Mouse (Mus musculus): ENCODE measurements around the gene Trdmt1.

The Trdmt1 gene

DNA sequence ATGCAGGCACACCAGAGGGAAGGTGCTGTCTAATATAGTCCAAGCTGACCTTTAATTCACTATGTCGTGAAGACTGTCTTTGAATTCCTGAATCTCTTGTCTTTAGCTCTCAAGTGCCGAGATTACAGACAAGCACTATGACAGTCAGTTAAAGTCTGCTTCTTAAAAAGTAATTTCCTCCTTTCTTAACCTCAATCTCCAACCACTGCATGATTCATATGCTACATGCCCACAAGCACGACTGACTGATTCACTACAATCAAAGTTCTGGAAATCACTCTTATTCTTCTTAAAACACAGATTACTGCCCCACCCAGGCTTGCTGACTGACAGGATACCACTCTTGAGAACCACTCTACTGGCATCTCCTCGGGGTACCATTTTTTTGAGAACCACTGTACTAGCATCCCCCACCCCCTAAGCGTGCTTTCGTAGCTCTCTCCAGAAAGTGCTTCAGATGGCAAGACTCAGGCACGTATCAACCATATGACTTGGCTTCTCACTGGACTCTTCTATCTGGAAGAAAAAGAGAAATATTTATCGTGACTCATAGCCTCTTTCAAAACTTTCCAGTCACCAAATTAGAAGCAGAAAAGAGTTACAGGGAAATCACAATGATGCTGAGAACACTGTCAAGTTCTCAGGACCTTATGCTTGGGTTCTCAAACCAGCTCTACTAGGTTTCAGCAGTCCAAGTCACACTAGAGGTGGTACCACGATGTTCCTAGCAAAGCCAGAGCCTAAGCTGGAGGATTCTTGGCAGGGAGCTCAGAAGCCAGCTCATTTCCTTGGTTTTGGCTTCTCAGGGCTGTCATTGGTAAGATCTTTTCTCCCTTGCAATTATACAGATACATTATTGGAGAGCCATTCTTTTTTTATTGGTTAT, 12.9 kb upstream of the Trdmt1 start:
- in situ Hi-C loops (cut with MboI, MseI) = loop anchor here (25.0 kb wide), 1 partner anchor 1145 kb away; the partner anchor contains the start of gene Mindy3

DNA sequence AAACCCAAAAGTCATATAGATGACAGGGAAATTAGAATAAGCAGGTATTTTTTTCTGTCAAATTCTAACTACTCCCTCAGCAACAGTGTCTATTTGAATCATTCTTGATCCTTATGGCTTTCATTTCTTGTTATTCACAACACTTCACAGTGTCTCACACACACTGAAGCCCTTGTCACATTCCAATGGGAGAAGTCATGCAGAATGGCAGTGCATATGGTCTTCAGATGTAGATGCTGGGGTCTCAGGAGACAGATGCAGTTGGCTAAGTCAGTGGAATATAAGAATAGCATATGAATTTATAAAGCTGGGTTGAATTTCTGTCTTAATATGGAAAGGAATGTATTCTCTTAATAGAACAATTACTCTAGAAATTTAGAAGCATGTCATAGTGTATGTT, 11.8 kb upstream of the Trdmt1 start:
- in situ Hi-C loops (cut with MboI, MseI) = loop anchor here (25.0 kb wide), 1 partner anchor 1144 kb away; the partner anchor contains the start of gene Mindy3

DNA sequence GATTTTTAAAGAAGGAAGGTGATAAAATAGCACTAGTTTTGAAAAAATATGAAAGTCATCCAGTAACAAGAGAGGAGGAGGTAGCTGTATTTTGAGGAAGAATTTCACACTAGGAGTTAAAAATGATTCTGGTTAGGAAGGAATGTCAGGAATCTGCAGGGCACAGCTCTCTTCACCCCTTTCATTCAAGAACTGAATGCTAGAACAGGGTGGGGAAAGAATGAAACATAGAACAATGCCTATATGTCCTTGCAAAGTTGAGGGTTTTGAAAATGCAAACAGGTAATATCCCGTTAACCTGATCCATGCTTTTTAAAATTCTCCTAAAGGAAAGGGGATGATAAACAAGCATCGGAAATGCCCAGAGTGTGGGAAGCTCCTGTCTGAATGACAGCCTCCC, 9.5 kb upstream of the Trdmt1 start:
- in situ Hi-C loops (cut with MboI, MseI) = loop anchor here (25.0 kb wide), 1 partner anchor 1142 kb away; the partner anchor contains the start of gene Mindy3

- in situ Hi-C loops (cut with MboI, MseI) = loop anchor here (10.0 kb wide), 1 partner anchor 154 kb away; no protein-coding TSS in a partner anchor
These were observed 4.3 kb upstream of the Trdmt1 start for GRCm38 (mm10) chr2:13548749-13549148.

- in situ Hi-C loops (cut with MboI, MseI) = loop anchor here (10.0 kb wide), 1 partner anchor 149 kb away; no protein-coding TSS in a partner anchor
These were observed 846 bp downstream of the Trdmt1 start for GRCm38 (mm10) chr2:13543519-13544124.

DNA sequence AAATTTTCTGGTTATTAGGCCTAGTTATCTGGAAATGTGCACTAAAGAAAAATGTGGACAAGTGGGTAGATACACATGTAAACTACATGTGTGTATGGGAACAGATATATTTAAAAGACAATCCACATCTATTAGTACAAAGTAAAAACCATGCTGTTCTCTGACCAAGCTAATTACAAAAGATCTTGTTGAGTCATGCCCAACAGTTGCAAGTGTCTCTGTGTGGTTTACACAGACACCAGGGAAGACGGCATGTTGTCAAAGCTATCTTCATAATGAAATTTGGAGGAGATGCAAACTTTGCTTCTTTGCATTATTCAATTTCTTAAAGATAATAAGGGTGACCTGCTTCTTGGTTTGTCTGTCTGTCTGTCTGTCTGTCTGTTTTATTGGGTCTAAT, 4.6 kb downstream of the Trdmt1 start:
- in situ Hi-C loops (cut with MboI, MseI) = loop anchor here (5.0 to 10.0 kb wide), 2 partner anchors 38 to 145 kb away; no protein-coding TSS in a partner anchor

GRCm38 (mm10) chr2:13538704-13539377, 5.6 kb downstream of the Trdmt1 start:
- in situ Hi-C loops (cut with MboI, MseI) = loop anchor here (5.0 kb wide), 1 partner anchor 37 kb away; no protein-coding TSS in a partner anchor

- in situ Hi-C loops (cut with MboI, MseI) = loop anchor here (5.0 kb wide), 1 partner anchor 36 kb away; no protein-coding TSS in a partner anchor
These were observed 6.2 kb downstream of the Trdmt1 start for GRCm38 (mm10) chr2:13538258-13538657.

- in situ Hi-C loops (cut with MboI, MseI) = loop anchor here (5.0 kb wide), 1 partner anchor 35 kb away; no protein-coding TSS in a partner anchor
These were observed 6.7 kb downstream of the Trdmt1 start for GRCm38 (mm10) chr2:13537733-13538132.

DNA sequence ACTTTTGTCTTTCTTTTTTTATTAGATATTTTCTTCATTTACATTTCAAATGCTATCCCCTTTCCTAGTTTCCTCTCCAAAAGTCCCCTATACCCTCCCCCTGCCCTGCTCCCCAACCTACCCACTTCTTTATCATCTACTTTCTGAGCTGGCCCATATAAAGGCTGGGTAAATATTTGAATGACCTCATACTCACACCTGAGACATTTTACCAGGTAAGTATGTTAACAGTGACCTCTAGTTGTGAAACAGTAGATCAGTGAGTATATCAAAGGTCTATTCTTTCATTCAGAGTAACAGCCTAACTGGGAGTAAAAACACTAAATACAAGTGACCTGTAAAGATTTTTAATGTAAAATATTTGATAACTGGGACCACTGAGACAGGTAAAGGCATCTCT, 7.7 kb downstream of the Trdmt1 start:
- in situ Hi-C loops (cut with MboI, MseI) = loop anchor here (5.0 kb wide), 1 partner anchor 34 kb away; no protein-coding TSS in a partner anchor

DNA sequence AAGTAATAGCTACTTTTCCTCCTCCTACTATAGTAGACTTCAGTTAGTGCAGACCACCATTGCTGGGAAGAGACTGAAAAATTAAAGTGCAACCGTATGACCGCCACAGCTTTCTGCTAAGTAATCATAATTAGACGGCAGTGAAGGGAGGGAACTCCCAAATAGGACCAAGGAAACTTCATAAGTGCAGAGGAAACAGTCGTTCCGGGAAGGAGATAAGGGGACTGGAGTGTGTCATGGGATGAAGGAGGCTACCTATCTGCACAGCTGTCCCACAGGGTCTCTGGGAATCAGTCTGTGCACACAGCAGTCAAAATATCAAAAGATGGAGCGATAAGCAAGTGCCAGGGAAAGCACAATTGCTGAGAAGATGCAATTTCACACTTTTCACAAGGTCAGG, 13.8 kb downstream of the Trdmt1 start:
- in situ Hi-C loops (cut with MboI, MseI) = no loop called here

GRCm38 (mm10) chr2:13529253-13529933, 15.1 kb downstream of the Trdmt1 start:
- in situ Hi-C loops (cut with MboI, MseI) = no loop called here

DNA sequence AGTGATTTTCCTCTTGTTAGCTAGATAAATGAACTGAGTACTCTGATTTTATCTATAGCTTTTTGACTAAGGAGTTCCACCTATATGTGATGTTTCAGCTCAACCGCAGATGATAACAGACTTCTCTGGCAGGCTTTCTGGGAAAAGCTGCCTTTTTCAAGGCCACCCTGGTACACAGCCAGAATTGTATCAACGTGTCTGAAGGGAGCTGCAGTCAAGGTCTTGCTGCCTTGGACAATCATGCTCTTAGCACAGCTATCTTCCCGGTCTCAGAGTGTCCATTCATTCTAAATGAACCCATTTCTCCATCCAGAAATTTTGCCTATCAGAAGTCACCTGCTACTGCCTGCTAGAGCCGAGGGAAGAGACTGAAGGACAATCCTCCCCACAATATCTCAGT, 16.9 kb downstream of the Trdmt1 start:
- in situ Hi-C loops (cut with MboI, MseI) = no loop called here

- in situ Hi-C loops (cut with MboI, MseI) = no loop called here
These were observed 17.3 kb downstream of the Trdmt1 start for GRCm38 (mm10) chr2:13527125-13527524.

GRCm38 (mm10) chr2:13526205-13526604, 18.3 kb downstream of the Trdmt1 start:
- in situ Hi-C loops (cut with MboI, MseI) = no loop called here

DNA sequence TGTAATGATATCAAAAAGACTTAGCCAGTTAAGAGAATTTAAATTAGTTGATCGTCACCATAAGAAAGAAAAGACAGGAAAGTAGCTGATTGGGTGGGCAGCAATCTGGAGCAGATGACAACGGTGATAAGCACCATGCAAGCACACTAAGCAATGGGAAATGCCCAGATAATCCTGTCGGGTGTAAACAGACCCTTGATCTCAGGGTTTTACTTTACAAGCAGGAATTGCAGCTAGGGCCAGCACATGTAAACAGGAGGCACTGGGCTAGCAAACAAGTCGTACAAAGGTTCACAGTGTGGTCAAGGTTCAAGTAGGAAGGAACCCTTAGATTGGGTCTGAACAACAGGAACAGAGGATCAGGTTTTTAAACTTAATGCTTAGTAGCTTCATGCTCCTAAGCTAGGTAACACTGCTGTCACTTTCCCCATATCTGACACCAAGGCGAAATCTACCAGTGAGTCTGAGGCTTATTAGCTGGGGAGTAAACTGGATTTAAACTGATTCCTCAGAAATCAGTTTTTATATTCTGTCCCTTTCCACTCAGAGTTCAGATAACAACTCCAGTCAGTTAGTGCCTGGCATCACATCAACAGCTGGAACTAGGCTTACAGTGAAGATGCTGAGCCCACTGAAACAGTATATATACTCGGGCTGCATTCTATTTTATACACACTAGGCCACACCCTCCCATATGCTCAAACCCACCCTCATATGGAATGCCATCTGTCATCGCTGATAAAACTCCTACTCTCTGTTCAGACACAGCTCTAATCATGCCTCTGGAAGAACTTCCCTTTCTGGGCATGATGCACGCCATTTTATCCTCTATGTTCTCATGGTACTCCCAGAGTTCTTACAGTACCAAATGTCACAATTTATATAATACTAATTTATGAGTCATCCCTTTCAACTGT, 20.7 kb downstream of the Trdmt1 start:
- in situ Hi-C loops (cut with MboI, MseI) = no loop called here

DNA sequence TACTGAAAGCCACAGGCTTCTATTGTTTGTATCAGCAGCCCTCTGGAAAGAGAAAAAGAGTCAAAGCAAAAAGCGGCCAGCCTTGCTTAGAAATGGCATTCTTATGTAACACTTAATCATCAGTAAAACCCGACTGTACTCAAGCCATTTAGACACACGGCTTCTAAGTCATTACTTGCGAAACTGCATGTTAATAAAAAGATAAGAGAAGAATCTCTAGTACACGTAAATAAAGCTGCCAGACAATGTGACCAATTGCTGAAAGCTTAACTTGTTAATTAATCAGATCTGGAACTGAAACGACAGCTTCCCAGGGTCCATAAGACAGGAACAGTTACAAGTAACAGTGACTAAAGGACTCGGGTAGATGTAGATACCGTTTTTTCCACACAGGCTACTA, 22.4 kb downstream of the Trdmt1 start:
- in situ Hi-C loops (cut with MboI, MseI) = no loop called here

- in situ Hi-C loops (cut with MboI, MseI) = no loop called here
These were observed 29.5 kb downstream of the Trdmt1 start for GRCm38 (mm10) chr2:13514949-13515348.

GRCm38 (mm10) chr2:13502717-13503116, 41.8 kb downstream of the Trdmt1 start:
- in situ Hi-C loops (cut with MboI, MseI) = loop anchor here (5.0 kb wide), 1 partner anchor 35 kb away; no protein-coding TSS in a partner anchor

DNA sequence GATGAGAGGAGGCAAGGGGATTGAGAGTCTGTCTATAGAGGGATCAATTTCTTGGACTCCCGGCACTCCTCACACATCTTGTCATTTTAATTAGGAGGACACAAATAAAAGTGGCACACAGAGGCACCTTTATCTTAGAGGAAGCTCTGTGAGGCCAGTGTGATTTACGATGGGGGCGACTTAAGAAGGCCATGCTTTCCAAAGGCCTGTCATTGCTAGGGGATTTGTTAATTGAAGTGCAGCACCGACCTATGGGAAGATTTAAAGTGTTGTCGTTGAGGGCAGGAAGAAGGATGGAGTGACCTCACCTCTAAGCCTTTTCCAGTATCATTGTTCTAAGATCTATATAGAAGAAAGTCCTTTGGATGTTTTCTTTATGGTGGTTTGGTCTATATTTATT, 42.9 kb downstream of the Trdmt1 start:
- in situ Hi-C loops (cut with MboI, MseI) = loop anchor here (5.0 kb wide), 1 partner anchor 36 kb away; no protein-coding TSS in a partner anchor

Data from T-helper 1 cell (primary cell).